Mouse (Mus musculus) stomach, postnatal 0 days (tissue): ENCODE results near the gene Adcy9. TPM values are rescaled to one million over a fixed set of nuclear protein-coding genes. Genes with fewer than 3 reads are reported as not detected.

Experiments used
- ATAC-seq: fragments of 200-750 bp; cut with Nextera tagmentation; 2 replicates; pipeline ENCODE4 v1.8.0; 2017; ENCODE audit not compliant: low FRiP score, low TSS enrichment
- DNase-seq: peaks from one replicate; pipeline ENCODE4 v3.0.0-alpha.2; 2016; ENCODE audit warnings: low spot score
- H3K27ac ChIP-seq: fragments of 300-500 bp; sonication (generic); replicated peaks from 2 replicates; pipeline ENCODE4 v1.5.1; 2014; ENCODE audit warnings: mild to moderate bottlenecking, control low read depth
- H3K27me3 ChIP-seq: fragments of 300-500 bp; sonication (generic); 2 replicates; pipeline ENCODE4 v1.6.1; 2014; ENCODE audit warnings: low read length; ENCODE audit not compliant: control insufficient read depth, insufficient read depth
- H3K36me3 ChIP-seq: fragments of 300-500 bp; sonication (generic); 2 replicates; pipeline ENCODE4 v1.6.1; 2014; ENCODE audit warnings: low read length, mixed read lengths; ENCODE audit not compliant: control insufficient read depth, insufficient read depth
- H3K4me1 ChIP-seq: fragments of 300-500 bp; sonication (generic); replicated peaks from 2 replicates; pipeline ENCODE4 v1.6.1; 2014; ENCODE audit warnings: antibody characterized with exemption; ENCODE audit not compliant: control insufficient read depth, insufficient read depth
- H3K4me2 ChIP-seq: fragments of 300-500 bp; sonication (generic); replicated peaks from 2 replicates; pipeline ENCODE4 v1.6.1; 2014; ENCODE audit warnings: low read depth, mild to moderate bottlenecking, control low read depth, moderate library complexity
- H3K4me3 ChIP-seq: fragments of 300-500 bp; sonication (generic); 2 replicates; pipeline ENCODE4 v1.5.1; 2014; ENCODE audit warnings: low read depth, low read length, control low read depth
- H3K9ac ChIP-seq: fragments of 300-500 bp; sonication (generic); 2 replicates; pipeline ENCODE4 v1.6.1; 2014; ENCODE audit warnings: mild to moderate bottlenecking, low read length, control low read depth, mixed read lengths
- H3K9me3 ChIP-seq: fragments of 300-500 bp; sonication (generic); 2 replicates; pipeline ENCODE4 v1.6.1; 2016; ENCODE audit warnings: low read length; ENCODE audit not compliant: control insufficient read depth
- CTCF ChIP-seq: IDR thresholded peaks from 2 replicates; pipeline ENCODE4 v1.5.1; 2016; ENCODE audit warnings: antibody characterized with exemption, low read depth, mild to moderate bottlenecking, moderate library complexity
- EP300 ChIP-seq: optimal IDR thresholded peaks from 2 replicates; pipeline ENCODE3; 2016; ENCODE audit warnings: antibody characterized with exemption
- WGBS: fragments of 180-500 bp; shearing (Covaris S2); extraction: QIAGEN DNeasy Blood & Tissue Kit; methylation state at CpG from one replicate; pipeline ENCODE4 v1.1.7; 2014; 5-methylcytosine and 5-hydroxymethylcytosine counted together
- polyA plus RNA-seq: library from polyadenylated mRNA; unstranded; fragments of >200 nt; fragmentation: Nextera tagmentation; extraction: Ambion mirVana; gene quantifications from 2 replicates; pipeline ENCODE4 v1.2.1, GENCODE M21; 2015

Adcy9 gene
- polyA plus RNA-seq, 1 experiment from 2014 or later = 1.2 TPM

DNA sequence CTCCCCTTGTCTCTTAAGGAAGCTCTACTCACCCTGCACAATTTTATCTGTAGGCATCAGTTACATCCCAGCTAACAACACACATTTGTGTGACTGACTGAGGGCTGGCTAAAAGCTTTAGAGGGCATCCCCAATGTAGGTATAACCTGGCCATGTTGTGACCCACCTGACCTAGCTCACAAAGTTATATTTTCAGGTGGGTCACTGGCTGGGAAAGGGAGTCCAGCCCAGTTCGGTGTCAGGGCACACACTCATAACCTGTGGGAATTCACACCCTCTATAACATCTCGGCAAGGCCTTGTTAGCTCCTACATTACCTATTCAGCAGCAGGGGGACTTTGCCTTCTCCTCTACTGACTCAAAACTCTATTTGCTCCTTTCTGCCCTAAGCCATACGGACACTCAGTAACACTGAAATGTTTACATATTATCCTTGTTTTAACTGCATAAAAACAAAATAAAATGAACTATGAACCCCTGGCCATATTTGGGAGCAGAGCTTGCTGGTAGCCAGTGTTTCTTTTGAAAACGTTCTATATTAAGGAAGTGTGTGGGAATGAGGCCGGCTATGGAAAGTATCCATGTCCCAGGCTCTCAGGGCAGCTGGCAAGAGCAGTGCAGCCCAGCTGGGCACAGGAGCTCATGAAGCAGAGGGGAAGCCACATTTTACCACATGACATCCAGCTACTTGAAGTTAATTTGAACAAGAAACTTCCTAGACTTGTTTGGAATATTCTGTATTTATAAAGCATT, 20.7 kb downstream of the Adcy9 start:
- no peak overlapping the region for H3K9ac ChIP-seq
- WGBS = 47% methylated on average over 5 of the region's 5 CpGs

DNA sequence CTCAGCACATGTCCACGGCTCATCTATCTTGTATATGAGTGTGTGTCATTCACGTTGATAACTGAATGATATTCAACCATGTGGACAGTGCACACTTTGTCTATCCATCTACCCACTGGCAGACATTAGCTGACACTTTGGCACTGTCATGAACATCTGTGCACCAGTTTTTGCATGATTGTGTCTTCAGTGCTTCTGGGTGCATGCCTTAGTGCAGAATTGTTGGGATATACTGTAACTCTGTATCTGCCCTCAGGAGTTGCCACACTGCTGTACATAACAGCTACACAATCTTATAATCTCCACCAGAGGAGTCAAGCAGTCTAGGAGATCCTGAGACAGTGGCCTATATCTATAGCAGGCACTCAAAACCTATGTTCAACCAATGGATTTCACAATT, 21.5 kb downstream of the Adcy9 start:
- Histone ChIP-seq H3K4me3 (no peak overlapping the region), H3K27me3 (no peaks in the 10 kb centered on the region), H3K36me3 (no peaks in the 10 kb centered on the region), H3K4me1 (no peaks in the 10 kb centered on the region), H3K9ac (no peak overlapping the region), H3K9me3 (no peaks in the 10 kb centered on the region), H3K4me2 (no peak overlapping the region), H3K27ac (no peak overlapping the region)
- DNase-seq (no peak), ATAC-seq (no peak)
- TF ChIP-seq EP300 = no peak
- no peak for TF ChIP-seq CTCF
- WGBS = 79% methylated on average over 2 of the region's 2 CpGs

More for the DNA sequence above, 20.7 kb downstream of the Adcy9 start:
- Histone ChIP-seq H3K4me1 (no peaks in the 10 kb centered on the region), H3K27me3 (no peaks in the 10 kb centered on the region), H3K4me2 (no peak overlapping the region), H3K27ac (0 out of 2 replicates have a peak overlapping the region, but pooled peaks have one; percentile 2), H3K9me3 (no peaks in the 10 kb centered on the region), H3K36me3 (no peaks in the 10 kb centered on the region), H3K4me3 (no peak overlapping the region)
- ATAC-seq (no peak), DNase-seq (no peak)
- TF ChIP-seq CTCF (no peak), EP300 (no peak)

DNA sequence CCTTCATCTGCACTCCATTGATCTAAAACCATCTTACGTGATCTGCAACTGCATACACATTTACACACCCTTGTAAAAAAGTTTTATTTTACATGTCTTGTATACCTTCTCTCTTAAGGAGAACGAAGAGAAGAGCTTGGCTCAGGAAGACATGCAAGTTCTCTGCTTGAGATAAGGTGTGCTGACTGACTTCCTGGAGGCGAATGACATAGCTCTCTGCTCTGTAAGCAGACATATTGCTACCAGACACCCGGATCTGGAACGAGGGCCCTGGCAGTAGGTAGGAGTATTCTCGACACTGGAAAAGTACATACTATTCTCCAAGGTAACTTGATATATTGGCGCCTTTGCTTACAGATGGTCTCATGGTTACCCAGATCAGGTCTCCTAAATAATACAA, 22.7 kb downstream of the Adcy9 start:
- no peak overlapping the region for H3K4me2 ChIP-seq
- 87% methylated on average over 7 of the region's 7 CpGs for WGBS
- DNase-seq (no peak), ATAC-seq (no peak)
- TF ChIP-seq EP300 = no peak
- TF ChIP-seq CTCF = no peak
- H3K4me3 ChIP-seq = no peak overlapping the region
- H3K27ac ChIP-seq = no peak overlapping the region
- no peaks in the 10 kb centered on the region for H3K4me1 ChIP-seq
- no peaks in the 10 kb centered on the region for H3K9me3 ChIP-seq
- no peaks in the 10 kb centered on the region for H3K36me3 ChIP-seq
- no peaks in the 10 kb centered on the region for H3K27me3 ChIP-seq
- no peak overlapping the region for H3K9ac ChIP-seq

DNA sequence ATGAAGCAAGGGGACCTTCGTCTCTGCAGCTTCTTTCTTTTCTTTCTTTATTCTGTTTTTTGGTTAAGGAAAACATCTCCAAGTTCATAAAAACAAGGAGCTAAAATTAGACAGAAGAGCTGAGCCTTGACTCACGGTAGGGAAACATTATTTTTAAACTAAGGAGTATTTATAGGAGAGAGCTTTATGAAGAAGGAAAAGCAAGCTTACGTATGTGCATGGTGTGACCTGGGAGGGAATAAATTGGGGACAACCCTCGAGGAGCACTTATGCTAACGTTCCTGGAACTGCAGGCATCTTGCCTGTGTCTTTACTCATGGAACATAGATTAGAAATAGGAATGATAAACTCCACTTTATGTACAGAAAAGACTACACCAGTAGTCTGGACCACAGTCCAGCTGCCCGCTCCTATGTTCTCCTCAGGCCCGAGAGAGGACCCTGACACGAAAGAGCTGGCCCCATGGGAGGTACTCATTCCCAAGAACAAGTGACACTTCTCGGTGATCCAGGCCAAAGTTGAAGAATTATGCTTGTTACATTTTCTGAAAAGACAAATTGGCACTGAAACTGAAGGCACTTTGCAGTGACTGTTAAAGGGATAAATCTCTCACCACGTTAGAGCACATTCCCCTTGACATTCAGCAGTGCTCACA, 24.5 kb downstream of the Adcy9 start:
- TF ChIP-seq CTCF (no peak), EP300 (no peak)
- DNase-seq (no peak), ATAC-seq (no peak)
- H3K27me3 ChIP-seq = no peaks in the 10 kb centered on the region
- H3K9ac ChIP-seq = no peak overlapping the region
- no peaks in the 10 kb centered on the region for H3K4me1 ChIP-seq
- no peaks in the 10 kb centered on the region for H3K9me3 ChIP-seq
- WGBS = 54% methylated on average over 10 of the region's 10 CpGs
- no peaks in the 10 kb centered on the region for H3K36me3 ChIP-seq
- peak overlapping the region; percentile 41; the same call in 1 of the 2 replicates for H3K27ac ChIP-seq
- H3K4me2 ChIP-seq = no peak overlapping the region
- no peak overlapping the region for H3K4me3 ChIP-seq

DNA sequence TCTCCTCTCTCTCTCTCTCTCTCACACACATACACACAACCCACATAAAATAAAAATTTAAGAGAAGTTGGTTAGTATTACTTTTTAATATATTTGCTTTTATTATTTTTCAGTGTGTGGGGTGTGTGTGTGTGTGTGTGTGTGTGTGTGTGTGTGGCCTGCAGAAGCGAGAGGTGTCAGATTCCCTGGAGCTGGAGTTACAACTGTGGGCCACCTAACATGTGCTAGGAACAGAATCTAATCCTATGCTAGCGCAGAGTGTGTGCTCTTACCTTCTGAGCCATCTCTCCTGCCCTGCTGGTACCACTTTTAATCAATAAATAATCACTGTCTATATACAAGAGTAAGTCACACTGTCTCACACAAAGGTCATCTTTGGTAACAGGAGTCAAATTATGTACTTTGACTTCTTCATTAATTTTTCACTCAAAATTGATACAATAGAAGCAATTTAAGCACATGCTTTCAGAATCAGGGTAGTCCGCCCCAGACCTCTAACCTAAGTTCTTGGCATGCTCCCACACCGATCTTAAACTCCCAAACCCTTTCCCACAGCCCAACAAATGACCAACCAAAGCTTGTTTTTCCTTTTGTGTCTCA, 25.2 kb downstream of the Adcy9 start:
- WGBS = 77% methylated on average over 4 of the region's 4 CpGs
- TF ChIP-seq EP300 (no peak), CTCF (no peak)
- no peak for ATAC-seq

More for the DNA sequence above, 25.2 kb downstream of the Adcy9 start:
- no peaks in the 10 kb centered on the region for H3K36me3 ChIP-seq
- H3K9me3 ChIP-seq = no peaks in the 10 kb centered on the region
- H3K4me3 ChIP-seq = no peak overlapping the region
- H3K27ac ChIP-seq = no peak overlapping the region
- no peak overlapping the region for H3K4me2 ChIP-seq
- no peak for DNase-seq
- H3K9ac ChIP-seq = no peak overlapping the region
- H3K4me1 ChIP-seq = no peaks in the 10 kb centered on the region
- H3K27me3 ChIP-seq = no peaks in the 10 kb centered on the region
